Mouse (Mus musculus) forebrain, embryonic 15.5 days (tissue): ENCODE measurements around the gene Cdkal1. TPM values are rescaled to one million over a fixed set of nuclear protein-coding genes. Genes with fewer than 3 reads are reported as not detected.
A peak's percentile ranks its signal among the peaks of the same experiment; 100 is the strongest.

Experiments
- ATAC-seq: fragments of 200-750 bp; cut with Nextera tagmentation; replicated peaks from 2 replicates; pipeline ENCODE4 v1.8.0; 2017; ENCODE audit warnings: mild to moderate bottlenecking, moderate TSS enrichment, moderate library complexity
- H3K27ac ChIP-seq: fragments of 300-500 bp; sonication (generic); replicated peaks from 2 replicates; pipeline ENCODE4 v1.5.1; 2015; ENCODE audit warnings: mild to moderate bottlenecking, inconsistent platforms
- H3K27me3 ChIP-seq: fragments of 300-500 bp; sonication (generic); 2 replicates; pipeline ENCODE4 v1.6.1; 2015; ENCODE audit warnings: inconsistent platforms
- H3K36me3 ChIP-seq: fragments of 300-500 bp; sonication (generic); 2 replicates; pipeline ENCODE4 v1.6.1; 2015; ENCODE audit warnings: mild to moderate bottlenecking, inconsistent platforms
- H3K4me1 ChIP-seq: fragments of 300-500 bp; sonication (generic); 2 replicates; pipeline ENCODE4 v1.6.1; 2015; ENCODE audit warnings: inconsistent platforms
- H3K4me2 ChIP-seq: fragments of 300-500 bp; sonication (generic); replicated peaks from 2 replicates; pipeline ENCODE4 v1.6.1; 2015; ENCODE audit warnings: mild to moderate bottlenecking, inconsistent platforms
- H3K4me3 ChIP-seq: fragments of 300-500 bp; sonication (generic); 2 replicates; pipeline ENCODE4 v1.5.1; 2015; ENCODE audit warnings: mild to moderate bottlenecking, inconsistent platforms
- H3K9ac ChIP-seq: fragments of 300-500 bp; sonication (generic); replicated peaks from 2 replicates; pipeline ENCODE4 v1.6.1; 2015; ENCODE audit warnings: mild to moderate bottlenecking, inconsistent platforms
- H3K9me3 ChIP-seq: fragments of 300-500 bp; sonication (generic); 2 replicates; pipeline ENCODE4 v1.6.1; 2016; ENCODE audit warnings: inconsistent platforms
- WGBS: fragments of 180-500 bp; shearing (Covaris S2); methylation state at CpG from one replicate; pipeline ENCODE4 v1.1.7; 2015; ENCODE audit warnings: mixed read lengths; 5-methylcytosine and 5-hydroxymethylcytosine counted together
- polyA plus RNA-seq: library from polyadenylated mRNA; unstranded; fragments of >200 nt; fragmentation: Nextera tagmentation; extraction: Ambion mirVana; gene quantifications from 2 replicates; pipeline ENCODE4 v1.2.1, GENCODE M21; 2015

The Cdkal1 gene
- polyA plus RNA-seq, 1 experiment from 2014 or later = 28.0 TPM

GRCm38 (mm10) chr13:29224815-29225214 is 630.7 kb downstream of the Cdkal1 start:
- Histone ChIP-seq H3K36me3 (no peaks in the 10 kb centered on the region), H3K27ac (no peak overlapping the region), H3K9me3 (peaks cover 1% of the 10 kb centered on the region; the same call in 1 of the 2 replicates), H3K27me3 (no peaks in the 10 kb centered on the region), H3K4me2 (no peak overlapping the region), H3K4me1 (peaks cover 10% of the 10 kb centered on the region), H3K9ac (no peak overlapping the region), H3K4me3 (no peak overlapping the region)
- WGBS = 87% methylated on average over 5 of the region's 5 CpGs
- ATAC-seq = no peak

- Histone ChIP-seq H3K27me3 (no peaks in the 10 kb centered on the region), H3K4me1 (peaks cover 10% of the 10 kb centered on the region), H3K36me3 (no peaks in the 10 kb centered on the region), H3K9me3 (peaks cover 5% of the 10 kb centered on the region; the same call in 1 of the 2 replicates), H3K4me2 (no peak overlapping the region), H3K9ac (peak overlapping the region; percentile 23; the same call in 1 of the 2 replicates), H3K27ac (peak overlapping the region; percentile 83), H3K4me3 (no peak overlapping the region)
- WGBS = 4% methylated on average over 10 of the region's 10 CpGs
- peak; percentile 82 for ATAC-seq
These were observed 633.1 kb downstream of the Cdkal1 start for GRCm38 (mm10) chr13:29222261-29222838.

GRCm38 (mm10) chr13:29221646-29222045 is 633.8 kb downstream of the Cdkal1 start:
- no peak overlapping the region for H3K4me3 ChIP-seq
- H3K4me1 ChIP-seq = peaks cover 10% of the 10 kb centered on the region
- no peak for ATAC-seq
- H3K4me2 ChIP-seq = no peak overlapping the region
- H3K9me3 ChIP-seq = peaks cover 5% of the 10 kb centered on the region; the same call in 1 of the 2 replicates
- no peak overlapping the region for H3K9ac ChIP-seq
- 36% methylated on average over 5 of the region's 5 CpGs for WGBS
- no peaks in the 10 kb centered on the region for H3K27me3 ChIP-seq
- no peak overlapping the region for H3K27ac ChIP-seq
- no peaks in the 10 kb centered on the region for H3K36me3 ChIP-seq

GRCm38 (mm10) chr13:29218594-29219230 is 636.8 kb downstream of the Cdkal1 start:
- Histone ChIP-seq H3K4me3 (no peak overlapping the region), H3K9me3 (peaks cover 5% of the 10 kb centered on the region; the same call in 1 of the 2 replicates), H3K27me3 (no peaks in the 10 kb centered on the region), H3K4me1 (peaks cover 10% of the 10 kb centered on the region), H3K9ac (no peak overlapping the region), H3K36me3 (no peaks in the 10 kb centered on the region), H3K4me2 (no peak overlapping the region), H3K27ac (no peak overlapping the region)
- no peak for ATAC-seq

- Histone ChIP-seq H3K4me2 (peak overlapping the region; percentile 50), H3K9me3 (no peaks in the 10 kb centered on the region), H3K27me3 (no peaks in the 10 kb centered on the region), H3K4me1 (peaks cover 10% of the 10 kb centered on the region), H3K36me3 (no peaks in the 10 kb centered on the region), H3K4me3 (peak overlapping the region; percentile 30), H3K27ac (peak overlapping the region; percentile 38; the same call in 1 of the 2 replicates), H3K9ac (peak overlapping the region; percentile 38)
- peak; percentile 61; the same call in 1 of the 2 replicates for ATAC-seq
- 4% methylated on average over 27 of the region's 27 CpGs for WGBS
These were observed 645.1 kb downstream of the Cdkal1 start for GRCm38 (mm10) chr13:29210159-29211021.

- H3K9ac ChIP-seq = no peak overlapping the region
- no peaks in the 10 kb centered on the region for H3K27me3 ChIP-seq
- H3K4me2 ChIP-seq = no peak overlapping the region
- no peaks in the 10 kb centered on the region for H3K36me3 ChIP-seq
- no peak overlapping the region for H3K27ac ChIP-seq
- no peak for ATAC-seq
- H3K9me3 ChIP-seq = no peaks in the 10 kb centered on the region
- WGBS = 91% methylated on average over 6 of the region's 6 CpGs
- no peak overlapping the region for H3K4me3 ChIP-seq
- peaks cover 10% of the 10 kb centered on the region for H3K4me1 ChIP-seq
These were observed 646.7 kb downstream of the Cdkal1 start for GRCm38 (mm10) chr13:29208749-29209148.

- Histone ChIP-seq H3K4me2 (no peak overlapping the region), H3K27ac (no peak overlapping the region), H3K4me1 (peaks cover 11% of the 10 kb centered on the region), H3K27me3 (no peaks in the 10 kb centered on the region), H3K4me3 (no peak overlapping the region), H3K9me3 (no peaks in the 10 kb centered on the region), H3K9ac (no peak overlapping the region), H3K36me3 (no peaks in the 10 kb centered on the region)
- WGBS = 79% methylated on average over 5 of the region's 5 CpGs
- no peak for ATAC-seq
These were observed 651.6 kb downstream of the Cdkal1 start for GRCm38 (mm10) chr13:29203856-29204255.

- no peak for ATAC-seq
- no peak overlapping the region for H3K4me3 ChIP-seq
These were observed 652.0 kb downstream of the Cdkal1 start for GRCm38 (mm10) chr13:29203426-29203825.

GRCm38 (mm10) chr13:29202562-29202961 is 652.9 kb downstream of the Cdkal1 start:
- Histone ChIP-seq H3K4me3 (no peak overlapping the region), H3K4me2 (no peak overlapping the region), H3K9me3 (no peaks in the 10 kb centered on the region), H3K9ac (no peak overlapping the region), H3K4me1 (peaks cover 11% of the 10 kb centered on the region), H3K27ac (peak overlapping the region; percentile 1; the same call in 1 of the 2 replicates), H3K36me3 (no peaks in the 10 kb centered on the region), H3K27me3 (no peaks in the 10 kb centered on the region)
- ATAC-seq = no peak; the same call in 1 of the 2 replicates
- 14% methylated on average over 2 of the region's 2 CpGs for WGBS

More at GRCm38 (mm10) chr13:29203426-29203825, 652.0 kb downstream of the Cdkal1 start:
- no peaks in the 10 kb centered on the region for H3K27me3 ChIP-seq
- no peak overlapping the region for H3K4me2 ChIP-seq
- H3K4me1 ChIP-seq = peaks cover 11% of the 10 kb centered on the region
- H3K9me3 ChIP-seq = no peaks in the 10 kb centered on the region
- WGBS = 92% methylated on average over 5 of the region's 5 CpGs
- no peaks in the 10 kb centered on the region for H3K36me3 ChIP-seq
- no peak overlapping the region for H3K27ac ChIP-seq
- H3K9ac ChIP-seq = no peak overlapping the region

- H3K27me3 ChIP-seq = no peaks in the 10 kb centered on the region
- H3K36me3 ChIP-seq = no peaks in the 10 kb centered on the region
- peaks cover 36% of the 10 kb centered on the region for H3K4me1 ChIP-seq
- H3K4me2 ChIP-seq = no peak overlapping the region
- no peak for ATAC-seq
- WGBS = 60% methylated on average over 6 of the region's 6 CpGs
- H3K9me3 ChIP-seq = no peaks in the 10 kb centered on the region
- no peak overlapping the region for H3K4me3 ChIP-seq
- no peak overlapping the region for H3K9ac ChIP-seq
- peak overlapping the region; percentile 63 for H3K27ac ChIP-seq
These were observed 655.8 kb downstream of the Cdkal1 start for GRCm38 (mm10) chr13:29199679-29200078.

GRCm38 (mm10) chr13:29196798-29197498 is 658.5 kb downstream of the Cdkal1 start:
- no peak overlapping the region for H3K4me3 ChIP-seq
- H3K4me2 ChIP-seq = no peak overlapping the region
- no peak overlapping the region for H3K9ac ChIP-seq
- no peaks in the 10 kb centered on the region for H3K36me3 ChIP-seq
- no peaks in the 10 kb centered on the region for H3K27me3 ChIP-seq
- H3K9me3 ChIP-seq = no peaks in the 10 kb centered on the region
- peak; percentile 14; the same call in 1 of the 2 replicates for ATAC-seq
- peaks cover 36% of the 10 kb centered on the region for H3K4me1 ChIP-seq
- H3K27ac ChIP-seq = peak overlapping the region; percentile 91
- 17% methylated on average over 9 of the region's 9 CpGs for WGBS
